Mouse (Mus musculus) spleen, adult 18-20 months (tissue): ENCODE results near the gene Fgd3.

Experiments used
- DNase-seq, 2 experiments: peaks; one replicate each; pipeline ENCODE4 v3.0.0; 2022; ENCODE audit warnings: mixed read lengths in 2 of 2

Fgd3 gene

DNA sequence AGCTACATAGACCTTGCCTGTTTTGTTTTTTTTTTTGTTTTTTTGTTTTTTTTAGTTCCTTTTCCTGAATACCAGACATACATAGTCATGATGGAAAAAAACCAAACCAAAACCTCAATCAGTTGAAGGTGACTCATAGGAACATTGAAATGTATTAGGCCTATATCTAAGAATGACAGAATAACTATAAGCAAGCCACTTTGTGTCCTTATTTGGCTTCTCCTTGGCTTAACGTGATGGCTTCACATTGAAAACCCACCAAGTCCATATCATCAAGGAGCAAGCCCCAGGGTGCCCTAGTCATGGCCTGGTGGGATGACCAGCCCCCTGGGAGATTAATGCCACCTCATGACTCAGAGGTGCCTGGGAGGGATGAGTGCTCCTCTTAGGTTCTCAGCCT is 19.3 kb downstream of the Fgd3 start:
- no peak for DNase-seq

DNA sequence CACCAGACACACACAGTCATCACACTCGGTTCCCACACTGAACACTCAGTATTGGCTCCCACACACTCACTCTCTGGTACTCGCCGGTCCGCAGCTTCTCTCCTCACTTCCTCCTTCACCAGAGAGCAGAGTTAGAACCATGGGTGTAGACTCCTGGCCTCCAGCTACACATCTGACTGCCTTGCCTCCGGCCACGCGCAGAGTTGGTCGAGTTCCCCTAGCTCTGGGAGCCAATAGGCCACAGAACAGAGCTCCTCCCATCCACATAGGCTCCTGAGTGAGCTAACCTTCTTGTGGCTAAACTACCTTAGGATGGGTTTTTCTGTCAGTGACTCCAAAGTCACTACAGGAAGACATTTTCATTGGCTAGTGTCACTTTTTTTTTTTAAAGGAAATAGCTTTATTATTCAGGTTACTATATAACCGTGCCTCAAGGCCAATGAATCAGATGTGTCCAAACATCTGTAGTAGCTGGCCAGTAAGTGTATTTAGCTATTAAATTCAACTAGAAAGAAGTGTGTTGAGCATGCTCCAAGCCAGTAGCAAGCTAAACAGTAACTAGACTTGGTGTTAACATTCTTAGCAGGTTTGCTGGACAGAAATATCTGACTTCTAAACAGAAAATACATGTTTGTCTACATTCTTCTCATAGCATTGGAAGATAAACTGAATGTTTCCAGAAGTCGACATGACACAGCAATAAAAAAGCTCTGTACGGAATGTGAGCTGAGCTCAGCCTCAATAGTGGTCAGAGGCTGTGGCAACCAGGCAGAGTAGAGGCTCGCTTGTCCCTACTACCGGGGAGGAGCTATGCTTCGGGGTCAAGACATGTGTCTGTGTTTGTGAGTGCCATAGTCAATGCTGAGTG is 21.4 kb downstream of the Fgd3 start:
- peak in 1 of 2 experiments; percentile 46 for DNase-seq

DNA sequence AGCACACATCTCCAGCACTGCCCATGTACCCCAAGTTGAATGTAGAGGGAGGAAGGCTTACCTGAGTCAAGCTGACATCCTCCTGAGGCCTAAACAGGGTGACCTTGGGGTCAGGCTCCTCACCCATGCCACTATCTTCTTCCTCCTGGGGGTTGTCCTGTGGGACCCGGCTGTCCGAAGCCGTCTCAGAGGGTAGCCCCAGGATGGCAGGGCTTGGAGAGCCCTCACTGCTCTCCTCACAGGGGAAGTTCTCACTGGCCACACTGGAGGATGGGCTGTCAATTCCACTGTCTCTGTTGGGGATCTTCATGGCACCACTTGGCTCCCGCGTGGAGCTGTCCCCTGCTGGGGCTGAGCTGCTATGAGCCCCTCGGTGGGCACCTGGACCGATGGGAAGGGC is 23.8 kb downstream of the Fgd3 start:
- DNase-seq, result no peak

DNA sequence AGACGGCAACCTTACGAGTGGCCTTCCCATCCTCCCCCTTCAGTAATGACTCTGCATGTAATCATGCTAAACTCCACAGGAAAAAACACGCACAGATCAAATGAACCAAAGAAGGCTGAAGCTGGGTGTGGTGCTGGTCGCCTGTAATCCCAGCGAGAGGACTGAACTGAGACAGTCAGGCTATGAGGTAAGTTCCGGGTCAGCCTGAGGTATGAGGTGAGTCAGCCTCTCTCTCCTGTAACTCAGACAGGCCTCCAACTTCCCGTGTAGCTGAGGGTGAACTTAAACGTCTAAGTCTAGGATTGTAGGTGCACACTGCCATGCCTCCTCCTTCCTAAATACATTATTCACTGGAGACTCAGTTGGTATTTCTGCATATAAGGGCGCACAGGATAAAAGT is 26.0 kb downstream of the Fgd3 start:
- no peak for DNase-seq

DNA sequence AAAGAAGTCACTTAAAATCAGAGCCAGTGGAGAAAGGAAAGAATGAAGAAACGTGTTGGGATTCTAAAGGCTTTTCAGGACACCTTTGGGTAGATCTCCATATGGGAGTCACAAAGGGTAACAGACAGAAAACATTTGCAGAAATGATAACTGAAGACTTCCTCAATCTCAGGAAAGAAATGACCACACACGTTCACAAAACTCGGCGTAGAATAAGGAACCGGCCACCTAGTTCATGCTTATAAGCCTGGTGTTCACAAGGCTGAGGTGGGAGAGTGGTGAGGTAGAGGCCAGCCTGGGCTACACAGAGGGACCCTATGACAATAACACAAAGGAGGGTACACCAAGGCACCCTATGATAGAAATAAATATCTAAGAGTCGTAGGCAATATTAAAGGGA is 28.2 kb downstream of the Fgd3 start:
- no peak for DNase-seq

DNA sequence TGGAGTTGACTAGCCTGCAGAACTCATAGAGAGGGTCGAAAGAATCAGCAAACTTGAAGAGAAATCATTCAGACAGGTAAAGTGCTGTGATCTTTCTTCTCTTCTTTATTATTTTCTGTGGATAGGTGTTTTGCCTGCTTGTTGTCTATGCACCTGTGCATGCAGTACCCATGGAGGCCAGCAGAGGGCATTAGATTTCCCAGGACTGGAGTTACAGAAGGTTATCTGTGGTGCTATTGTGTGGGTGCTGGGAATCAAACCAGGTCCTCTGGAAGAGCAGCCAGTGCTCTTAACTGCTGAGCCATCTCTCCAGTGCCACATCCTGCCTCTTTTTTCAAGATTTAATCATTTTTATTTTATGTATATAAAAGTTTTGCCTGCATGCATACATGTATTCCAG is 28.7 kb downstream of the Fgd3 start:
- DNase-seq, result peak in 1 of 2 experiments; percentile 64

DNA sequence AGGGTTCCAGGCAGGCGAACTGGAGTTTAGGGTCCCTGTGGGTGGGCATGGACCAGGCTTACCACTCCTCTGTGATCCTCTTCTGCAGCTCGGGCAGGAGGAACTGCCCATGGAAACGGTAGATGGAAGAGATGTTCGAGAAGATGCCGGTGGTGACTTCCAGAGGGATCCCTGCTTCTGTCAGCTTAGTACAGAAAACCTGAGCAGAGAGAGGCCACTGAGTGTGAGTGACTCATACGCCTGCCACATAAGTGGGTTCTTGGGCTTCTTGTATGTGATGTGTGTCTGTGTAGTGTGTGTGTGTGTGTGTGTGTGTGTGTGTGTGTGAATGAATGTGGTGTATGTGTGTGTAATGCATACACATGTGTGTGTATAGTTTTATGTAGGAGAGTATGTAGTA is 32.9 kb downstream of the Fgd3 start:
- no peak for DNase-seq

DNA sequence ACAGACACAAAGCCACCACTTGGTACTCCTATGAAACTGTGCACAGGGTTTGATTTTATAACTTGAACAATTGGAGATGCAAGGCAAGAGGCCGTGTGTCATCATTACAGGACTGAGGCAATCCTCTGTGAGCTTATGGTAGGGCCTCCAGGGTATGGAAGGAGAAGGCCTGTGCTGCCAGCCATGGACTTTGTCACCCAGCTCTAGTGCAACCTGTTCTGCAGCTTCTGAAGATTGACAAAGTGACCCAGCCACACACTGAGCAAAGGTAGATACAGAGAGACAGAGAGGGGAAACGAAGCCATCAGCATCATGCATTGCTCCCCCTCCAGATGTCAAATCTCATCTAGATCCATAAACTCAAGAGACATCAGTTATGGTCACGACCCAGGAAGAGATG is 33.4 kb downstream of the Fgd3 start:
- no peak for DNase-seq

DNA sequence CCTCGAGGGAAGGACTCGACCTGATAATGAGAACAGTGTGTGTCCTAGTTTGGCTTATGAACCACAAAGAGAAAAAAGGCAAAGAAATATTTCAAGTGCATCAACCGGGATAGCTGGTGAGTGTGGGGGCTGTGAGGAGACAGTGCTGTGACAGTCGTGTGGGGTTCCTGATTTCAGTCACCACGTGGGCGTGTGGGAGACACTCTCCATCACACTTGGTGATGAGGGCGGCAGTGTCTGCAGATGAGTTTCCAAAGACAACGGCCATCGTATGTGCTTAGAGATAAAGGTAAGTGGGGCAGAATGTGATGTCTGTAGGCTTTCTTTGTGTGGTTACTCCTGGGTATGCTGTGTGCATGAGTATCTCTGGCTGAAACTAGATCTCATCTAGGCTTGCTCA is 36.4 kb downstream of the Fgd3 start:
- no peak for DNase-seq

DNA sequence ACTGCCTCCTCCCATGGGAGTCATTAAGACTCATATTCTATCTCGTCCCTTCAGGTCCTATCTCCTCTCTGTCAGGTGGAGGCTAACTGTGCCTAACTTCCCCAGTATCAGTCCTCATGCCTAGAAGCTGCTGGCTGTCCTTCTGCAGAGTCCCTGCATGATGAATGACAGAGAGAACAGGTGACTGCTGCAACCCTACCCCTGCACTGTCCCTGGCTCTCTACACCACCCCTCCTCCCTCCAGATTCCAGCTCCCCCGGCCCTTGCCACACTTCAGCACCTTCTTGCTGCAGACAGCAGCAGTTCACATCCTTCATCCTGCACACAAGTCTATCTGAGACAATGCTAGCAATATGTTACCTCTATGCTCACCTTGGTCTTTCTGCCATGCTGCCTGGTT is 37.9 kb downstream of the Fgd3 start:
- DNase-seq, result no peak

DNA sequence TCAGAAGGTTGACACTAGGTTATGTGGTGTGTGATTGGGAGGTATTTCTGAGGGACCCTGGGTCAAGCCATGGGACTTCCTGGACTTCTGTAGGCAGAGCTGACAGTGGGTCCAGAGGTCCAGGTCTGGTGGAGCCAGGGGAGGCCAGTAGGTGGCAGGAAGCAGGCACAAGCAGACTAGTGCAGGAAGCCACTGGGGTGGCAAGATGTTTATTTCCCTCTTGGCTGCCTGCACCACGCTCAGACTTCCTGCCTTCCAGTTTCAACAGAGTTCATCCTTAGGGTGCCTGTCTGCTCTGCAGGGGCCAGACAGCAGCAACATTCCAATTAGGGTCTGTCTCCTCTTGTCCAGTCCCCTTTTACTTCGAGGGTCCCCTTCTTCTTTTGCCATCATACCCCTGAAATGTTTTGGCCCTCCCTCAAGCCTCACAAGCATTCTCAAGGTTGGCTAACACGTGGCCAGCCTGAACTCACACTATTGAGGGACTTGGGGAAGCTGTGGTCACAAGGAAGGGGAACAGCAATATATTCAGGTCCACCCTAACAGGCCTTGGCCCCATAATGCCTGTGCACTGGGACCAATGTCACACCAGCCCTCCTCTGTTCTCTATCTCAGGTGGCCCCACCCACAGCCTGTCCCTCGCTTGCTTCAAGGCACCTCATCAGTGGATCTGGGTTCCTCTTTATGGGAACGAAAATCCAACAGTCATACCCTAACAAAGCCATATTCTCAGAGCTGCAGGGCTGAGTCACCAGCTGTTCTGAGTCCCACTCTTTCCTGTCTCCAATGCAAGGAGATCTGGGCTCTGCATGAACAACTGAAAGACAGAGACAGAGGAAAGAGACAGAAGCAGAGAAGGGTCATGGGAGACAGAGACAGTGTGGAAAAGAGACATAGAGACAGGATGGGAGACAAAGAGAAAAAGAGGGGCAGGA is 48.0 kb downstream of the Fgd3 start:
- DNase-seq, result peak; percentile 46 to 48

DNA sequence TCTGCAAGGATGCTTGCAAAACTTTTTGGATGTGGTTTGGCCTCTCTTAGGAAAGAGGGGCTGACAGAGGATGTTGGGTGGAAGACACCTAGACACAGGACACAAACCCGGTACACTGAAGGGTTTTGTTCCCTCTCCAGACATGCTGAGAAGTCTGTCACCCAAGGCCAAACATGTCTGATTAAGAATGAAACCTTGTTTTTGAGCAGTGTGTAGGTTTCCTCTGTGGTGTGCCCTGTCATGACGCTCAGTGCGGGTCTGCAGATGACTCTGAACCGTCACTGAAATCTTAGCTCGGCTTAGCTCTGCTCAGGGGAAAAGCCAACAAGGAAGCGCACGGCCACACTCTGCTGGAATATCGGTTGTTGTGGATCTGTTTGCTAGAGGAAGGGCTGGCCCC is 49.6 kb downstream of the Fgd3 start:
- DNase-seq, result no peak

DNA sequence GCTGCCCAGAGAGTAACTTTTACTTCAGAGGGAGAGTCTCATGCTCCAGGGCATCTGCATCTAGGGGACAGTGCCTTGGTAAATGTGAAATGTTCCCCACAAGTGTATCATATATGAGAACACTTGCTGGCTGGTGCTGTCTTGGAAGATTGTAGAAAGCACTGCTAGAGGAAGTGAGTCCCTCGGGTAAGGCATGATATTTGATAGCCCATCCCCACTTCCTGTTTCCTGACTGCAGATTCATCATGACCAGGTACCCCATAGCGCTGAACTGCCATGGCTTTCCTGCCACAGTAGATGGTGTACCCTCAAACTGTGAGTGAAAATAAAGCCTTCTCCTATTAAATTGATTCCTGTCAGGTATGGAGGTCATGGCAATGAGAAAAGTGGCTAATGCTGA is 52.5 kb downstream of the Fgd3 start:
- DNase-seq, result no peak

DNA sequence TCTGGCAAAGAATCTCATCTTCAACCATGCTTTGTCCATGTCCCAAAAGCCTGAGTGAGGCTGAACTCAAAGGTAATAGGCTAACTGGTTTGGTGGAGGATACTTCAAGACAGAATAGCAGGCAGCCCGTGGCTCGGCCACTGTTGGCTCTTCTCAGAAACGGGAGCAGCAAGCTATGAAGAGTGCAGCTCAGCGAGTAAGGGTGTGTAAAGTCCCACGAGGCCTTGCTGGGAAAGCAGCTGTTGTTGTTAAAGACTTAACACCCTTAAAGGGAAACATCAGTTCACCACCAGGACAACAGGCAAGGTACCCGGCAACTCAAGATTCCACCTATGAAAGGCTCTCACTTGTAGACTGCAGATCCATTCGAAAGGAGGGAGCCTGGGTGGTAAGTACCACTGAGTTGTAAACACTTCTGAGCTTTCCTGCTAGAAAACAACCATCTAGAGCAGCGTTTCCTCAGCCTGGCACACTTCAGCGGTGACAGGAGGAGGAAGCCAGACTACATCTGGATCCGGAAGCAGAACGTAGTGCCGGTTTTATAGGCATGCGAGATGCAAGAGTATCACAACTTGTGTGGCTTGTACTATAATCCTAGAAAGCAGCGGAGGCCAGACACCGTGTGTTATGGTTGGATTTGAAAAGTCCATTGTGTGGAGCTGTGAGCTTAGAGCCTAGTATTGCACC is 59.9 kb downstream of the Fgd3 start:
- DNase-seq, result no peak

DNA sequence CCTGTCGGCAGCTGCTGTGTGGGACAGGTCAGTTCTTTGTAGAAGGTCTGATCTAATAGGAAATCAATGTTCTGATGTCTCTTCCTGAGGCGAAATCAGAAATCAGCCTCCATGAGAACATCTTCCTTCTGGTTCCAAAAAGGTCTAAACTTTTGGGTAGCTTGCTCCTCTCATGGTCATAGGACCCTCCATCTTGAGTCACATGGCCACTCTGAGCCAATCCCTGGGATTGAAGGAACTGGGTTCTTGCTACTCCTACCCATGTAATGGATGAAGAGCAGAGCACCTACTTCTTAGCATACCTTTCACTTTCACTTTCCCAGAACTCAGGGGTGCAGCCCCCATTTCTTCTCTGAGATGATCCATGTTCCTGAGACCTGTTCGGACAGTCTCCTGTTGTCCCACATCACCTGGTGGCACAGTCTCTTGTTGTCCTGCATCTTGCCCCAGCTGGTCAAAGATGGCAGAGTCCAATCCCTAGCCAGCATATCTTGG is 62.2 kb downstream of the Fgd3 start:
- no peak for DNase-seq

DNA sequence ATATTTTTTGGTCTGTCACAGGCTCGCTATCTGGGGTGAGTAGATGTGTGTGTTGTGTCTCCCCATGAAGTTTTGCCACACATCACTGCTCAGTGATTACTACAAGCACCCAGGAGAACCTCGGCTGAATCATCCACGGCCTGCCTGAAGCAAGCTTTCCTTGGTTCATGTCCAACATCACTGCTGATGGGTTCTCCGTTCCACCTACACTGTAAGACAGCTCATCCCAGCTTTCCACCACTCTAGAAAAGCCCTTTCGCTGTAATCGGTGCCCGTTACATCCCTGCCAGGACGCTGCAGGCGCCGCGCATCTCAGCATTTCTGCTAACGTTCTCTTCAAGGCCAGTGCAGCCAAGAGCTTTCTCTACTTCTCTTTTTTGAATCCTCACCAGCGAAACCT is 67.4 kb downstream of the Fgd3 start:
- DNase-seq, result no peak

DNA sequence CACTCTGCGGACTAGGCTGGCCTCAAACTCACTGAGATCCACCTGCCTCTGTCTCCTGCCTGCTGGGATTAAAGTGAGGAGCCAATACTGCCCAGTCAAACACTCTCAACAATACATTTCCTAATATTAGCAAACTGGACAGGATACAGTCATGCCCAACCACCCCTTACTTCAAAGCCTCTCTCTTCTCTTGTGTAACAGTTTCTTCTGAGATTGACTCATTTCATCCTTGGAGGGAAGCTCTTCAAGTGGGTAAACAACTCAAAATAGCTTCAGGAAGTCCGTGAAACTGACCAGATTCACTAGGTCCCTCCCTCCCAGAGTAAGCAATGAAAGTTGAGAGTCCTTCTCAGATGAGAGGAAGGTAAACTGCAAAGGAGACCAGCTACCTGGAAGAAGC is 68.0 kb downstream of the Fgd3 start:
- DNase-seq, result no peak

DNA sequence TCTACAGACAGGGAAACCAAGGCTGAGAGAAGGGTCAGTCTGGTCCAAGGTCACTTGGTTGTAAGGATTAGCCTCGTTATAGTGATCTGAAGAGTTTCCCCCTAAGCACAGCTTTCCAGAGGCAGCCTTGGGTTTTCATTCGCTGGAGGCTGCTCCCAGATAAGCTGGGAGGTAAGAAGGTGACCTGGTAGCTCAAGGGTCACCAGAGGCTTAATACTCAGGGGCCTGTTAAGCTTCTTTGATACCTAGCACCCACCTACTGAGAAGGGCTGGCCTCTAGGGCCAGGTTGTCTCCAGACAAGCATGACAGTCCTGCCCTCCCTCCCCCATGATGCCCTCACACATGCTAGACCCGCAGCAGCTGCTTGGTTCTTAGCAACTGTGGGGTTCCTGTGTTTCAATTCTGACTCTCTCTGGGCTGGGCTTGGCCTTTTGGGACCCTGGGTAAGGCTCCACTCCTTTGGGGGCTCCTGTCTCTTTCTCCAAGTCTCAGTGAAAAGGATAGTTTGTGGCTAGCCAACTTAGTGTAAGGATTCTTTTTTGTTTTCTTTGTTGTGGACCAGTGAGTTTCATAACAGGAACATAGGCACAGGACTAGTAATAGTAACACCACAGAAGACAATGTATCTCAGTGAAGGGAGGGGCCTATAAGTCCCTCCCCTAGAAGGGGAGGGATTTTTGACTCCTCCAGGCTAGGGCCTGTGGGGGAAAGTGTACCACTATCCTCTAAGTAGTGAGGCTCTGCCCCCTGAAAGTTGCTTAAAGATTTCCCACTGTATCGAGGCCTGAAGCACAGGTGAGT is 69.2 kb downstream of the Fgd3 start:
- DNase-seq, result peak in 1 of 2 experiments; percentile 38

DNA sequence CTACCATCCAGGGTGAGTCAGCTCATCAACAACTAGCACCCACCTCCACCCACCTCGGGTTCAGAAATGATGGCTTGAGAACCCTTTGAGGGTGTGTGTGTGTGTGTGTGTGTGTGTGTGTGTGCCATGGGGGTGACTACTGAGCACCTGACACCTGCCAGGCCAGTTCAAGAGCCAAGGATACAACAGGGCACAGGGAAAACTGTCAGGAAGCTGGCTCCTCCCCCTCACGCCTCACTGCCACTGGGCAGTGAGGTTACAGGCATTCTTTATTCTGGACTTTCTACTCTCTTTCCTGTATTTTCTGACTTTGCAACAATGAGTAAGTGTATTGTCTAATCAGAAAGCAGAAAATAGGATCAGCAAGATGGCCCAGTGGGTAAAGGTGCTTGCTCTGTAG is 70.5 kb downstream of the Fgd3 start:
- DNase-seq, result no peak

DNA sequence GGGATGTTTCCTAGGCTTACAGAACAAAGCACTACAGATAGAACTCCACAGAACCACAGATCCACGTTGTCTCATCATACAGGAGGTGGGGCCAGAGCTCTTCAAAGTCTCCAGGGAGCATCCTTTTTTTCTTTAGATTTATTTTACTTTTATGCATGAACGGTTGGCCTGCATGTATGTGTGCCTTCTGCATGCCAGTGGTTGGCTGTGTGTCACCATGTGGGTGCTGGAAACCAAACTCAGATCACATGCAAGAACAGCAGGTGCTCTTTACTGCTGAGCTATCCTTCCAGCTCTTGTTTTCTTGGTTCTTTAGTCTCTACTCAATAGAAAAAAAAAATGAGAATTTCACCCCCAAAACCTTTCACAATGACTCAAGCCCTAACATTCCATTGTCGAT is 71.2 kb downstream of the Fgd3 start:
- DNase-seq, result no peak

DNA sequence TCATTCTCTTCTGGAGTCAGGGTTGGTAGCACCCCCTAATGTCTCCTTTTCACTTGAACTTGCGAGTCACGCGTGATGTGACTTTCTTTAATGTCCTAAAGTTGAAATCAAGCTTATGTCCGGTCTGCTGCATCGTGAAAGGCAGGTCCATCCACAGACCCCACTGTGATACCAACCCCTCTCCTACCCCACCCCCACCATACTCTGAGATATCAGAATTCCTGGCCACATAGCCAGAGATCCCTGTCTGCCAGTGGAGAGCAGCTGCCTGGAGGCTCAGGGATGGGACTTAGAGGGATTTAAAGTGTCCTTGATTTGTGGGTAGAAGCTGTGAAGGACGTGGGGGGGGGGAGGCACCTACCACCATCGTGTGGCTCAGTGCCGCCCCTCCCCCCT is 71.6 kb downstream of the Fgd3 start, which contains the start of gene Susd3:
Gene Susd3, minus strand, starts transcription at position 240 of the 396 bp plus-strand sequence.
- no peak for DNase-seq
